Comparison of ENCODE assay signal across 18 mouse cellular contexts in the genomic region with DNA sequence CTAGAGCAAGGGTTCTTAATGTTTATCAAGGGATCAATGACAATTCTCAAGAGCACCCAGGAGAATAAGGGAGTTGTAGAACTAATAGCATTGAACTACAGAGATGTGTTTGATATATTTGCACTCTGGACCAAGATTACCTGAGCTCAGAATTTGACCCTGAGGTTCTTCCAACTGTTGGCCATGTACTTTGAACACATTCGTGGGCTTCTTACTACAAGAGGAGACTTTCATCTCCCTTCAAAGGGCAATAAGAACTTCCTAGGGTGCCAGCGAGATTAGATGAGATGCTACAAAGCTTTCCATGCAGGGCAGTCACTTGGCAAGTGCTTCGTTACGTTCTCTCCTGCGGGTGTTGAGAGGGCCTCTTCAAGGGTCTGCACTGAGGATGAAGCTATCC. TPM values are rescaled to one million over a fixed set of nuclear protein-coding genes. Genes with fewer than 3 reads are reported as not detected.
"Had no signal": no experiment of that assay in that cellular context is flagged by ENCODE, and none has a peak within 500 bp of the region (broad histone marks: within the 10 kb centered on the region; RNA-seq: fewer than 3 reads in every experiment).

No protein-coding gene starts in this region.

- ATAC-seq: hindbrain, postnatal 0 days had no signal

- DNase-seq: kidney, adult 8-10 months; layer of hippocampus, adult 9-11 months; layer of hippocampus, postnatal 36 days; lung, postnatal 36 days; right cerebral cortex, adult 18-20 months; spleen, adult 18-20 months; thymus, adult 18-20 months; thymus, postnatal 14 days had no signal

- H3K9ac ChIP-seq: hindbrain, embryonic 13.5 days; limb, embryonic 15.5 days; lung, embryonic 15.5 days; midbrain, embryonic 12.5 days had no signal

- H3K4me3 ChIP-seq: hindbrain, embryonic 13.5 days; limb, embryonic 15.5 days; lung, embryonic 15.5 days; midbrain, embryonic 12.5 days had no signal

- H3K9me3 ChIP-seq: hindbrain, embryonic 13.5 days; limb, embryonic 15.5 days; lung, embryonic 15.5 days; midbrain, embryonic 12.5 days had no signal

- H3K4me1 ChIP-seq: hindbrain, embryonic 13.5 days; limb, embryonic 15.5 days; midbrain, embryonic 12.5 days had no signal

- H3K4me2 ChIP-seq: hindbrain, embryonic 13.5 days; limb, embryonic 15.5 days; lung, embryonic 15.5 days; midbrain, embryonic 12.5 days had no signal

- H3K27ac ChIP-seq: hindbrain, embryonic 13.5 days; hindbrain, postnatal 0 days; limb, embryonic 15.5 days; lung, embryonic 15.5 days; midbrain, embryonic 12.5 days had no signal

- H3K36me3 ChIP-seq: hindbrain, embryonic 13.5 days; limb, embryonic 15.5 days; lung, embryonic 15.5 days; midbrain, embryonic 12.5 days had no signal

- H3K27me3 ChIP-seq: hindbrain, embryonic 13.5 days; limb, embryonic 15.5 days; lung, embryonic 15.5 days; midbrain, embryonic 12.5 days had no signal

RNA-seq across cellular contexts. Expression of a gene that starts 6.5 kb away (rescaled TPM):
- total RNA-seq: hindbrain, postnatal 0 days; megakaryocyte progenitor cell, adult 5-6 weeks; midbrain, postnatal 0 days had no signal
- polyA plus RNA-seq: intestine, embryonic 14.5 days; limb, embryonic 11.5 days; midbrain, embryonic 12.5 days; midbrain, postnatal 0 days; stomach, embryonic 14.5 days had no signal
